Mouse (Mus musculus) stomach, embryonic 15.5 days (tissue): Measurements from ENCODE around the gene Plscr2. TPM values are rescaled to one million over a fixed set of nuclear protein-coding genes. Genes with fewer than 3 reads are reported as not detected.
"Not testable (repeated sequence)": the region's sequence is repeated elsewhere in the genome, so short reads cannot be mapped to it uniquely, and the experiment has no call there.

Experiments
- ATAC-seq: fragments of 200-750 bp; cut with Nextera tagmentation; 2 replicates; pipeline ENCODE4 v1.8.0; 2017; ENCODE audit warnings: low read depth, moderate number of reproducible peaks, moderate TSS enrichment; ENCODE audit not compliant: insufficient read depth, low FRiP score
- H3K27ac ChIP-seq: fragments of 300-500 bp; sonication (generic); 2 replicates; pipeline ENCODE4 v1.5.1; 2015; ENCODE audit warnings: mild to moderate bottlenecking, inconsistent platforms
- H3K27me3 ChIP-seq: fragments of 300-500 bp; sonication (generic); replicated peaks from 2 replicates; pipeline ENCODE4 v1.6.1; 2015; ENCODE audit warnings: inconsistent platforms
- H3K36me3 ChIP-seq: fragments of 300-500 bp; sonication (generic); 2 replicates; pipeline ENCODE4 v1.6.1; 2015; ENCODE audit warnings: inconsistent platforms
- H3K4me1 ChIP-seq: fragments of 300-500 bp; sonication (generic); 2 replicates; pipeline ENCODE4 v1.6.1; 2015; ENCODE audit warnings: inconsistent platforms
- H3K4me2 ChIP-seq: fragments of 300-500 bp; sonication (generic); 2 replicates; pipeline ENCODE4 v1.6.1; 2015; ENCODE audit warnings: mild to moderate bottlenecking, inconsistent platforms
- H3K4me3 ChIP-seq: fragments of 300-500 bp; sonication (generic); replicated peaks from 2 replicates; pipeline ENCODE4 v1.5.1; 2015; ENCODE audit warnings: inconsistent platforms
- H3K9ac ChIP-seq: fragments of 300-500 bp; sonication (generic); 2 replicates; pipeline ENCODE4 v1.6.1; 2015; ENCODE audit warnings: inconsistent platforms
- H3K9me3 ChIP-seq: fragments of 300-500 bp; sonication (generic); 2 replicates; pipeline ENCODE4 v1.6.1; 2016; ENCODE audit warnings: inconsistent platforms
- WGBS: fragments of 180-500 bp; shearing (Covaris S2); methylation state at CpG from one replicate; pipeline ENCODE4 v1.1.7; 2015; 5-methylcytosine and 5-hydroxymethylcytosine counted together
- microRNA-seq: library from miRNA; unstranded; fragments of <30 nt; microRNA quantifications from one replicate; pipeline ENCODE4, GENCODE M21; 2016
- polyA plus RNA-seq: library from polyadenylated mRNA; unstranded; fragments of >200 nt; fragmentation: Nextera tagmentation; extraction: Ambion mirVana; gene quantifications from 2 replicates; pipeline ENCODE4 v1.2.1, GENCODE M21; 2015

The Plscr2 gene
- polyA plus RNA-seq, 1 experiment from 2014 or later: 1.6 TPM

DNA sequence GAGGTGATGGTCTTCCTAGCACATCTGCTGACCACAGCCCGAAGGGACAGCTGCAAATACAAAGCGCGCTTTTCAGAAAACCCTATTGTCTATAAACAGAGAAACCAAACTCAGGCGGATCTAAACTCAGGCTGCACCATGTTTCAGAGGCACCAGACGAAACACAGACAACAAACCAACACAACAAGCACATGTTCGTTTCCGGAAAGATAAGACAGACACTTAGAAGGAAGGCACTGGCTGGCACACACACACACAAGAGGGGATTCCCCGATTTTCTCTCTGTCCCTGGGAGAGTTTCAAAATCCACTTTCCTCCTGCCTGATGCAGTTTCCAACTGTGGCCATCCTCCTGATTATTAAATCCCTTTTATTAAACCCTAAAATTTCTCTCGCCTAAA is 50.5 kb downstream of the Plscr2 start:
- H3K27me3 ChIP-seq, H3K27ac ChIP-seq, H3K36me3 ChIP-seq, H3K4me3 ChIP-seq, H3K4me2 ChIP-seq, H3K4me1 ChIP-seq, H3K9me3 ChIP-seq, H3K9ac ChIP-seq, ATAC-seq: not testable (repeated sequence)
- 74% methylated on average over 9 of the region's 9 CpGs for WGBS

DNA sequence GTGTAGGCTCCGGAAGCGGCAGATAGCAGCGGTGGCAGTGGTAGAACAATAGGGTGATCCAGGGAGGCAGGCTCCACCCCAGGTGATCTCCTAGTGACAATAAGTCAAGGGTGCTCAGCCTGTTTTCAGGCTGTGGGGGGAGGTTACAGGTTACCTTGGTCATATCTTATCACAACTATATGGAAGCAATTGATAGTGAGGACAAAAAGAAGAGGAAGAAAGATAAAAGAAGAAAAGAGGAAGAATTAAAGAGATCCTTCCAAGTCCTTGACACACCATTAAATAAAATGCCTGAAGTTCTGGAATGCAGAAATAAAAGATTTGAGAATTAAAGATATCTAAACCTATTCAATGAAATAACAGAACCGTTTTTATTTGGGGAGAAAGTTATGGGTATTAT is 51.4 kb downstream of the Plscr2 start:
- no peak for ATAC-seq
- H3K9me3 ChIP-seq: no peaks in the 10 kb centered on the region
- H3K36me3 ChIP-seq: no peaks in the 10 kb centered on the region
- no peak overlapping the region for H3K4me2 ChIP-seq
- 79% methylated on average over 4 of the region's 4 CpGs for WGBS
- H3K27me3 ChIP-seq: no peaks in the 10 kb centered on the region
- H3K4me1 ChIP-seq: no peaks in the 10 kb centered on the region
- no peak overlapping the region for H3K9ac ChIP-seq
- H3K4me3 ChIP-seq: no peak overlapping the region
- no peak overlapping the region for H3K27ac ChIP-seq

DNA sequence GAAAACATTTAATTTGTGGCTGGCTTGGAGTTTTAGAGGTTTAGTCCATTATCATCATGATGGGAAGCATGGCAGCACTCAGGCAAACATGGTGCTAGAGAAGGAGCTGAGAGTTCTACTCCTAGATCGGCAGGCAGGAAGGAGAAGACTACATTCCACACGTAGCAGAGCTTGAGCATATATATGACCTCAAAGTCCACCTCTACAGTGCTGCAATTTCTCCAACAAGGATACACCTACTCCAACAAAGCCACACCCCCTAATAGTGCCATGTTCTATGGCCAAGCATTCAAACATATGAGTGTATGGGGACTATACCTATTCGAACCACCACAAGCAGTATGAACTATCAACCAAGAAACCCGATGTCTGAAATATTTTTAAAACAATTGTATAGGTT is 56.0 kb downstream of the Plscr2 start:
- Histone ChIP-seq H3K9ac (no peak overlapping the region), H3K4me2 (no peak overlapping the region), H3K27me3 (no peaks in the 10 kb centered on the region), H3K9me3 (no peaks in the 10 kb centered on the region), H3K4me3 (no peak overlapping the region), H3K36me3 (no peaks in the 10 kb centered on the region), H3K27ac (no peak overlapping the region), H3K4me1 (no peaks in the 10 kb centered on the region)
- no peak for ATAC-seq
- WGBS: 86% methylated on average over 4 of the region's 4 CpGs

DNA sequence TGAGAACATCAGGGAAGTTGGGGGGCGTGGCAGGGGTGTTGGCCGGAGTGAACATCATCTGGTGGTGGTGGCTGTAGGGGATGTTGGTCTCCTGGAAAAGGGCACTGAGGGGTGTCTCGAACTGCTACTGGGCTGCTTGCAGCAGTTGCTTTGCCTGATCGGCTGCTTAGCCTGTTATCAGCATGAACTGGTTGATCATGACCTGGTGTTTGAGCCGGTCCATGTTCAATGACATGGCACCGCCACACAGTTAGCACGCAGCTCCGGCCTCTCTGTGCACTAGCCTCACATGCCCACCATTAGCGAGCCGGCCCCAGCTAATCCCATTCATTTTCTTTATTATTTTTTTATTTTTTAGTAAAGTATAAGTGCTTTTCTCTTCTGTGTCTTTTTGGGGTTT is 59.4 kb downstream of the Plscr2 start:
- no peaks in the 10 kb centered on the region for H3K36me3 ChIP-seq
- no peak overlapping the region for H3K4me3 ChIP-seq
- no peaks in the 10 kb centered on the region for H3K27me3 ChIP-seq
- no peak overlapping the region for H3K4me2 ChIP-seq
- no peak overlapping the region for H3K27ac ChIP-seq
- ATAC-seq: no peak
- H3K9me3 ChIP-seq: no peaks in the 10 kb centered on the region
- H3K4me1 ChIP-seq: no peaks in the 10 kb centered on the region
- H3K9ac ChIP-seq: no peak overlapping the region
- 92% methylated on average over 10 of the region's 10 CpGs for WGBS

DNA sequence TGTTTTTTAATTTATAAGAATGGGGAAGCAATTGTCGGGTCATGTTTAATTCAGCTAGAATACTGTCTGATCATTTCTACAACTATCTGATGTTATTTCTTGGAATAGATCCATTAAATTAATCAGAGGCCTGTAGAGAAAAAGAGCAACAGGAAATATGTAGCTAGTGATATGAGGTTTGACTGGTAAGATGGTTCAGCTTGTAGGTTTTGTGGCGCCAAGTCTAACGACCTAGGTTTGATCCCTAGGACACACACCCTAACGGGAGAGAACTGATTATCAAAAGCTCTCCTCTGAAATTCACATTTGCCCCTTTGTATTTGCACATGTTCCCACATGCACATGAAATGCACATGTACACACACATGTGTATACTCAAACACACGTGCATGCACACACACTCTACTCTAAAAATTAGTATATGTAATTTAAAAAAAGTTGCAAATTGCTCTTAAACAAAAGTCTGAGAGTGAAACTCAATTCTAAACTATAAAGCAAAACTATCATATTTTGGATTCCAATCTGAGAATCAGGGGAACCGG is 59.9 kb downstream of the Plscr2 start:
- no peak overlapping the region for H3K4me2 ChIP-seq
- H3K9ac ChIP-seq: no peak overlapping the region
- no peaks in the 10 kb centered on the region for H3K36me3 ChIP-seq
- no peak overlapping the region for H3K27ac ChIP-seq
- WGBS: 84% methylated on average over 6 of the region's 6 CpGs
- no peak overlapping the region for H3K4me3 ChIP-seq
- ATAC-seq: no peak
- no peaks in the 10 kb centered on the region for H3K9me3 ChIP-seq
- H3K4me1 ChIP-seq: no peaks in the 10 kb centered on the region
- H3K27me3 ChIP-seq: no peaks in the 10 kb centered on the region

DNA sequence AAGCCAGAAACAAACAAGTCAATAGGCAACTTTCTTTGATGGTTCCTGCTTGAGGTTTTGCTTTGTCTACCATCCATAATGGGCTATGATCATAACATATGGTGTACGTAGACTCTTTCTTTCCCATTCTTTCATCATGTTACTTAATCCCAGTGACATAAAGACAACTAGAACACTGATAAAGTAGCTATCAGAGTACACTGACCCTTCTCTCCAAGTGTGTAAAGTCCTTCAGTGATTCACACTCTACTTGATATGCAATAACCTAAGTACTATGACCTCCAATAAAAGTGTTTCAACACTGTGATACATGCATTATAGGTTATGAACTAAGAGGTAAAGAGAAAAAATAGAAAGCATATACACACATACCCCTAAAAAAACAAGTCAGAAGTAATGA is 61.7 kb downstream of the Plscr2 start:
- H3K9ac ChIP-seq: no peak overlapping the region
- H3K9me3 ChIP-seq: no peaks in the 10 kb centered on the region
- ATAC-seq: no peak
- 89% methylated on average over 1 of the region's 1 CpGs for WGBS
- no peak overlapping the region for H3K4me3 ChIP-seq
- H3K27me3 ChIP-seq: no peaks in the 10 kb centered on the region
- H3K4me1 ChIP-seq: no peaks in the 10 kb centered on the region
- no peak overlapping the region for H3K4me2 ChIP-seq
- H3K27ac ChIP-seq: no peak overlapping the region
- H3K36me3 ChIP-seq: no peaks in the 10 kb centered on the region

DNA sequence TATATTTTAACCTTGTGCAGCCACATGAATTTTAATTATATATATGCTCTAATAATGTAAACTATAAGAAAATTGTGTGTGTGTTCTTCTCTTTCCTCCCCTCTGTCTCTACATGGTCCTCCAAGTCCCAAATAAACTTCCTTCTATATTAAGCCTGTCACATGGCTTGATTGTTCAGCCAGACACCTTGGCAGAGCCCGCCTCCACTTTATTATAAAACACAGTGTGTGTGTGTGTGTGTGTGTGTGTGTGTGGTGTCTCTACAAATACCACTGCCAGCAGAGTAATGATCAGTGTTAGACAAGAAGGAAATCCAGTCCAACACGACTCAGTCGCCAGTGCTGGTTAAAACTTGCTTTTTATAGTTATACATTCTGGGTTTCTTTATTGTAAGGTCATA is 62.3 kb downstream of the Plscr2 start:
- 72% methylated on average over 3 of the region's 3 CpGs for WGBS

DNA sequence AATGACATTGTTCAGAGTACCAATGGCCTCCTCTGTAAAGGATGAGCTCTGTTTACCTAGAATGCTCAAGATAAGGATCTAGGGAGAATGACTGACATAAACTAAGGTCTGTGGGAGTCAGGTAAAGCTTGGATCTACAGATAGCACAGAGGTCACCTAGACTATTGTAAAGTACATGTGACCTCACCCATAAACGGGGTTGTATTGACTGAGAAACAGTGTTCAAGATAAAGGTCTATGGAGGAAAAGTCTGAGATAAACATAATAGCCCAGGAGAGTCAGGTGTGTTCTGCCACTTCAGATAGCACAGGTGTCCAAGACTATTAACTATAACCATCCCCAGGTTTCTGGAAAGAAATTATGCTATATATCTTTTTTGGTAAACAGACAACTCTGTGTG is 63.6 kb downstream of the Plscr2 start:
- no peak overlapping the region for H3K4me2 ChIP-seq
- no peaks in the 10 kb centered on the region for H3K4me1 ChIP-seq
- no peaks in the 10 kb centered on the region for H3K36me3 ChIP-seq
- H3K27me3 ChIP-seq: no peaks in the 10 kb centered on the region
- 22% methylated on average over 1 of the region's 1 CpGs for WGBS
- H3K9me3 ChIP-seq: no peaks in the 10 kb centered on the region
- no peak overlapping the region for H3K27ac ChIP-seq
- H3K9ac ChIP-seq: no peak overlapping the region
- no peak overlapping the region for H3K4me3 ChIP-seq
- ATAC-seq: no peak

More for the DNA sequence above, 62.3 kb downstream of the Plscr2 start:
- Histone ChIP-seq H3K27me3 (no peaks in the 10 kb centered on the region), H3K4me1 (no peaks in the 10 kb centered on the region), H3K4me2 (no peak overlapping the region), H3K27ac (no peak overlapping the region), H3K36me3 (no peaks in the 10 kb centered on the region), H3K9ac (no peak overlapping the region), H3K9me3 (no peaks in the 10 kb centered on the region), H3K4me3 (no peak overlapping the region)
- ATAC-seq: no peak

Small RNA genes lying within 50 kb of the gene (microRNA-seq; reads per million reads assigned to microRNA genes)
- not detected for gene Mir6386

Other genes with a start within 250 kb of the Plscr2 start
- not detected in 2 replicates for gene Plscr5, start 82.7 kb upstream of the Plscr2 start, polyA plus RNA-seq
- 53.0 and 63.9 TPM in 2 replicates for gene Plscr1, start 25.9 kb upstream of the Plscr2 start, polyA plus RNA-seq
- not detected in 2 replicates for gene 1700057G04Rik, start 33.8 kb downstream of the Plscr2 start, polyA plus RNA-seq
- gene Plscr4, start 181.8 kb downstream of the Plscr2 start, polyA plus RNA-seq: 11.5 and 11.7 TPM in 2 replicates